Mouse (Mus musculus) liver, embryonic 12.5 days (tissue): ENCODE results near the gene Ccng1. TPM values are rescaled to one million over a fixed set of nuclear protein-coding genes. Genes with fewer than 3 reads are reported as not detected.

Experiments
- ATAC-seq: fragments of 200-750 bp; cut with Nextera tagmentation; 2 replicates; pipeline ENCODE4 v1.8.0; 2017; ENCODE audit warnings: moderate number of reproducible peaks, mild to moderate bottlenecking, moderate library complexity
- H3K27ac ChIP-seq: fragments of 300-500 bp; sonication (generic); 2 replicates; pipeline ENCODE4 v1.5.1; 2016; ENCODE audit warnings: mild to moderate bottlenecking
- H3K27me3 ChIP-seq: fragments of 300-500 bp; sonication (generic); replicated peaks from 2 replicates; pipeline ENCODE4 v1.6.1; 2016; ENCODE audit warnings: mild to moderate bottlenecking, moderate library complexity
- H3K36me3 ChIP-seq: fragments of 300-500 bp; sonication (generic); 2 replicates; pipeline ENCODE4 v1.6.1; 2016; ENCODE audit warnings: mild to moderate bottlenecking, moderate library complexity
- H3K4me1 ChIP-seq: fragments of 300-500 bp; sonication (generic); 2 replicates; pipeline ENCODE4 v1.6.1; 2016
- H3K4me2 ChIP-seq: fragments of 300-500 bp; sonication (generic); 2 replicates; pipeline ENCODE4 v1.6.1; 2016; ENCODE audit warnings: mild to moderate bottlenecking, moderate library complexity
- H3K4me3 ChIP-seq: fragments of 300-500 bp; sonication (generic); 2 replicates; pipeline ENCODE4 v1.5.1; 2016; ENCODE audit warnings: mild to moderate bottlenecking, moderate library complexity
- H3K9ac ChIP-seq: fragments of 300-500 bp; sonication (generic); 2 replicates; pipeline ENCODE4 v1.6.1; 2016; ENCODE audit warnings: mild to moderate bottlenecking, moderate library complexity
- H3K9me3 ChIP-seq: fragments of 300-500 bp; sonication (generic); replicated peaks from 2 replicates; pipeline ENCODE4 v1.6.1; 2016; ENCODE audit warnings: mild to moderate bottlenecking, moderate library complexity
- WGBS: fragments of 180-500 bp; shearing (Covaris S2); methylation state at CpG from one replicate; pipeline ENCODE4 v1.1.7; 2016; ENCODE audit not compliant: insufficient replicate concordance; 5-methylcytosine and 5-hydroxymethylcytosine counted together
- polyA plus RNA-seq: library from polyadenylated mRNA; unstranded; fragments of >200 nt; fragmentation: Nextera tagmentation; extraction: Ambion mirVana; gene quantifications from 2 replicates; pipeline ENCODE4 v1.2.1, GENCODE M21; 2016

The Ccng1 gene
- 32.1 and 32.9 TPM in 2 replicates for polyA plus RNA-seq

DNA sequence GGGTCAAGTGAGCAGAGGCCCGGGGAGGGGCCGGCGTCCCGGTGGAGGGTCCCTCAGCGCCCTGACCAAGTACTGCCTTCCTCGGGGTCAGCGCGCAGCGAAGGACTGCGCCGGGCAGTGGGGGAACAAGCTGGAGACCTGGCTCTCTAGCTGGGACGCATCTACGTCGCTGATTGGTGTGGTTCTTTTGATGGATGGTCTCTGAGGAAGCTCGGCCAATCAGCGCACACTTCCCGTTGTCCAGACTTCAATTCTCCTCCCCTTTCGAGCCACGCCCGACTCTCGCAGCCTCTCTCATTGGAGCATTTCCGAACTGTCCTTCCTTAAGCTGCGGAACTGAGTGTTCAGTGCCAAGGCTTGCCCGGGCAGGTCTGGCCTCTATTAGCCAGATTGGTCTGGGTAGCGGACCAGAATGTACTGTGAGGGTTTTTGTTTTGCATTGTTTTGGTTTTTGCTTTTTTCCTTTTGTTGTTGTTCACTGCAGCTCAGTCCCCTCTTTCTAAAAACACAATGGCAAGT lies at the start of gene Ccng1:
TSS of gene Ccng1 (minus strand) at position 203 of the 519 bp plus-strand sequence.
- no peaks in the 10 kb centered on the region for H3K27me3 ChIP-seq
- H3K4me2 ChIP-seq: peak within 1 kb of the TSS; percentile 85
- H3K27ac ChIP-seq: peak within 1 kb of the TSS; percentile 80
- peak; percentile 99 for ATAC-seq
- H3K4me1 ChIP-seq: peaks cover 19% of the 10 kb centered on the region
- H3K4me3 ChIP-seq: peak within 1 kb of the TSS; percentile 82
- peak within 1 kb of the TSS; percentile 92 for H3K9ac ChIP-seq
- H3K36me3 ChIP-seq: peaks cover 24% of the 10 kb centered on the region
- H3K9me3 ChIP-seq: no peaks in the 10 kb centered on the region
- WGBS: 0% methylated on average over 25 of the region's 25 CpGs

DNA sequence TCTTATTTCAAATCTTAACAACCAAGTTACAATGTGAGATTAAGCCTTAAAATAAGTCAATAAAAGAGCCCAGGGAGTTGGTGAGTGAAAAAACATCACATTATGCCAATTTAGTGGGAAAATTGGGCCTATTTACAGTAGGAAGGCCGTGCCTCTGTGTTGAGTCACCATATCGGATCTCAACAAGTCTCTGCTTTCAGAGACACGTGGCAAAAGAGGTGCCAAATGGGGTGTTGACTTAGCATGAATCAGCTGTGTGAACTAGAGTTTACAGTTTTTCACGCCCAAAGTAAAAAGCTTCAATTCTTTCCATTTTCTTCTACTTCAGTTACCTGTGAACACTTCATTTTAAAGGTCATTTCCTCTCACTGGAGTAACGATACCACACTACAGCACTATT lies 35.2 kb upstream of the Ccng1 start:
- ATAC-seq: no peak
- H3K4me2 ChIP-seq: no peak overlapping the region
- no peak overlapping the region for H3K4me3 ChIP-seq
- H3K27me3 ChIP-seq: no peaks in the 10 kb centered on the region
- WGBS: 53% methylated on average over 5 of the region's 5 CpGs
- no peaks in the 10 kb centered on the region for H3K36me3 ChIP-seq
- no peak overlapping the region for H3K27ac ChIP-seq
- no peaks in the 10 kb centered on the region for H3K4me1 ChIP-seq
- no peaks in the 10 kb centered on the region for H3K9me3 ChIP-seq
- no peak overlapping the region for H3K9ac ChIP-seq

DNA sequence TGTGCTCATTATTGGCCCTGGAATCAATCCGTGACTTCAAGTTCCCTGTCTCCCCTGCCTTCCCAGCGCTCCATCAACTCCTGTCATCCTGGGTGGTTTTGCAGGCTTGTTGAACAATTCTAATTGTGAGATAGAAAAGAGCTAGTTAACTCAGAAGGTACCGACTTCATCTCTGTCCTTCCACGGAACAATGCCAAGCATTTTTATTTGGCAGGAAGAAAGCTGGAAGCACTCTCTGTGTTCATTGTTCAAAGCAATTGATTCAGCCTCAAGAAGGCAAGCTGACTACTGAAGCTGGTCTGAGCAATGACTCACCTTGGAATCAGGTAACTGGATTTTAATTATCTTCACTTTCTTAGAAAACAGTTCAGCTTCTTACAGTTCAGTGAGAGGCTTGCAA lies 34.6 kb upstream of the Ccng1 start:
- Histone ChIP-seq H3K27me3 (no peaks in the 10 kb centered on the region), H3K27ac (no peak overlapping the region), H3K4me2 (no peak overlapping the region), H3K4me3 (no peak overlapping the region), H3K9me3 (no peaks in the 10 kb centered on the region), H3K4me1 (no peaks in the 10 kb centered on the region), H3K36me3 (no peaks in the 10 kb centered on the region), H3K9ac (no peak overlapping the region)
- no peak for ATAC-seq
- 67% methylated on average over 4 of the region's 4 CpGs for WGBS

DNA sequence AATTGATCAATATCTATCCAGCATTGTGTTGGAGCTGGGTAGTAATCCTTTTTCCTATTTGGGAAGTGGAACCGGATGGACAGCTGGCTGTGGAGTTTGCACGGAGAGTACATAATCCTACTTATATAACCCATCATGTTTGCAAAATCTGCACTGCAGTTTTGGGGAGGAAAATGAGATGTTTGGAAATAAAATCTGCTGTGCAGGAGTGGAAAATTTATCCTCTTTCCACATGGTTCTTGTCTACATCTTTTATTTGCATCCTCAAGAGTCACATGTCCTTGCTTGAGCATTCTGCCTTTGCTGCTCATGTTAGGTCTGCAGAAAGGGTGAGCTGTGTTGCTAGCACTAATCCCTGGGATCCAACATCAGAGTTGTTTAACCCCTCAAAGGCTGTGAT lies 31.8 kb upstream of the Ccng1 start:
- H3K36me3 ChIP-seq: no peaks in the 10 kb centered on the region
- no peak overlapping the region for H3K27ac ChIP-seq
- no peak overlapping the region for H3K4me2 ChIP-seq
- H3K9ac ChIP-seq: no peak overlapping the region
- H3K9me3 ChIP-seq: no peaks in the 10 kb centered on the region
- H3K4me3 ChIP-seq: no peak overlapping the region
- no peak for ATAC-seq
- 71% methylated on average over 2 of the region's 2 CpGs for WGBS
- no peaks in the 10 kb centered on the region for H3K27me3 ChIP-seq
- no peaks in the 10 kb centered on the region for H3K4me1 ChIP-seq

- Histone ChIP-seq H3K27ac (no peak overlapping the region), H3K4me3 (no peak overlapping the region), H3K27me3 (no peaks in the 10 kb centered on the region), H3K4me1 (no peaks in the 10 kb centered on the region), H3K9ac (no peak overlapping the region), H3K9me3 (no peaks in the 10 kb centered on the region), H3K36me3 (no peaks in the 10 kb centered on the region), H3K4me2 (no peak overlapping the region)
- ATAC-seq: no peak
- WGBS: 62% methylated on average over 8 of the region's 8 CpGs
Measured at GRCm38 (mm10) chr11:40784326-40784725, 29.2 kb upstream of the Ccng1 start.

- ATAC-seq: no peak
Measured at GRCm38 (mm10) chr11:40783346-40783745, 28.2 kb upstream of the Ccng1 start.

DNA sequence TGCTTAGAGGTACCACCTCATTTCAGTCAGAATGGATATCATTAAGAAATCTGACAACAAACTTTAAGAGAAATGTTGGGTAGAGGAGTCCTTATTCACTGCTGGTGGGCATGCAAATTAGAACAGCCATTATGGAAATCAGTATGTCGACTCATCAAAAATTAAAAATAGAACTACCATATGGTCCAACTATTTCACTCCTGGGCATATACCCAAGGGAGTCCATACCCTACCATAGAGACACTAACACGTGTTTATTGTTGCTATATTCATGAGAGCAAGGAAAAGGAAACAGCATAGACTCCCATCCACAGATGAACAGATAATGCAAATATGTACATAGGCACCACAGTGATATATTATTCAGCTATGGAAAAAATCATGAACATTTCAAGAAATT lies 26.7 kb upstream of the Ccng1 start:
- H3K4me2 ChIP-seq: no peak overlapping the region
- H3K4me1 ChIP-seq: no peaks in the 10 kb centered on the region
- no peak overlapping the region for H3K9ac ChIP-seq
- no peak overlapping the region for H3K27ac ChIP-seq
- H3K4me3 ChIP-seq: no peak overlapping the region
- no peaks in the 10 kb centered on the region for H3K9me3 ChIP-seq
- no peaks in the 10 kb centered on the region for H3K27me3 ChIP-seq
- ATAC-seq: no peak
- WGBS: 52% methylated on average over 2 of the region's 2 CpGs
- no peaks in the 10 kb centered on the region for H3K36me3 ChIP-seq

More at GRCm38 (mm10) chr11:40783346-40783745, 28.2 kb upstream of the Ccng1 start:
- Histone ChIP-seq H3K9ac (no peak overlapping the region), H3K36me3 (no peaks in the 10 kb centered on the region), H3K27me3 (no peaks in the 10 kb centered on the region), H3K27ac (no peak overlapping the region), H3K4me1 (no peaks in the 10 kb centered on the region), H3K4me2 (no peak overlapping the region), H3K4me3 (no peak overlapping the region), H3K9me3 (no peaks in the 10 kb centered on the region)
- WGBS: 74% methylated on average over 1 of the region's 1 CpGs

GRCm38 (mm10) chr11:40775315-40776269 lies 20.5 kb upstream of the Ccng1 start:
- no peak overlapping the region for H3K4me2 ChIP-seq

GRCm38 (mm10) chr11:40764690-40765089 lies 9.6 kb upstream of the Ccng1 start:
- no peak overlapping the region for H3K4me3 ChIP-seq
- H3K4me1 ChIP-seq: no peaks in the 10 kb centered on the region
- no peak overlapping the region for H3K27ac ChIP-seq
- ATAC-seq: no peak
- no peaks in the 10 kb centered on the region for H3K36me3 ChIP-seq
- no peak overlapping the region for H3K4me2 ChIP-seq
- H3K9me3 ChIP-seq: no peaks in the 10 kb centered on the region
- no peaks in the 10 kb centered on the region for H3K27me3 ChIP-seq
- H3K9ac ChIP-seq: no peak overlapping the region
- 62% methylated on average over 4 of the region's 4 CpGs for WGBS

More at GRCm38 (mm10) chr11:40775315-40776269, 20.5 kb upstream of the Ccng1 start:
- Histone ChIP-seq H3K9me3 (no peaks in the 10 kb centered on the region), H3K27ac (no peak overlapping the region), H3K4me3 (no peak overlapping the region), H3K36me3 (no peaks in the 10 kb centered on the region), H3K9ac (no peak overlapping the region), H3K27me3 (no peaks in the 10 kb centered on the region), H3K4me1 (no peaks in the 10 kb centered on the region)
- no peak for ATAC-seq
- WGBS: 47% methylated on average over 12 of the region's 12 CpGs

DNA sequence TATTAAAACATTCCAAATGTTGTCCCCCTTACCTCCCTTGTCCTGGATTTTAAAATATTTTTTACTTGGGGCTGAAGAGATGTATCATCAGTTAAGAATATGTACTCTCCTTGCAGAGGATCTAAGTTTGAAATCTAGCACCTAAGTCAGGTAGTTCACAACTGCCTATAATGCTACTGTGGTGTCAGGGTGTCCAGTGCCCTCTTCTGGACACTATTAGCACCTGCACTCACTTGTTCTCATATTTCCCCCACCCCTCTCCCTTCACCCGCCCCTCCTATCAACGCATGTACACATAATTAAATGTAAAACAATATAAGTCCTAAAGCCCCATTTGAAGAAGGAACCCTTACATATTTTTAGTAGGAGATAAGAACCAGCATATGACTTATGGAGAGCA lies 8.3 kb upstream of the Ccng1 start:
- Histone ChIP-seq H3K9me3 (no peaks in the 10 kb centered on the region), H3K27me3 (no peaks in the 10 kb centered on the region), H3K4me2 (no peak overlapping the region), H3K4me1 (no peaks in the 10 kb centered on the region), H3K4me3 (no peak overlapping the region), H3K27ac (no peak overlapping the region), H3K36me3 (no peaks in the 10 kb centered on the region), H3K9ac (no peak overlapping the region)
- WGBS: 31% methylated on average over 2 of the region's 2 CpGs
- peak; percentile 46; the same call in 1 of the 2 replicates for ATAC-seq

DNA sequence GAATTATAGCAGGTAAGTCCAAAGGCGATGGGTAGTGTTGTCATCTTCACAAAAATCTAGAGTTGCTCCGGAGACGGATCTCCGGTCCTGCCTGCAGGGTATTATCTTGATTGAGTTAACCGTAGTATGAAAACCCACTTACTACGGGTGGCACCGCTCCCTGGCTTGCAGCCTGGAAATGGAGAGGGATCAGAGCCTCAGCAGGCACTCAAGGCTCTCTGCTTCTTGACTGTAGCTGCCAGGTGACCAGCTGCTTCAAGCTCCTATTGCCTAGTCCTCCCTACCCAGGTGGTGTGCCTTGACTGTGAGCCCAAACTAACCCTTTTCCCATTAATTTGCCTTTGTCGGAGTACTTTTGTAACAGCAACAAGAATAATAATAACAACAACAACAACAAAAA lies 4.8 kb upstream of the Ccng1 start:
- H3K4me1 ChIP-seq: peaks cover 7% of the 10 kb centered on the region
- H3K27ac ChIP-seq: no peak overlapping the region
- H3K4me3 ChIP-seq: no peak overlapping the region
- WGBS: 78% methylated on average over 8 of the region's 8 CpGs
- H3K36me3 ChIP-seq: no peaks in the 10 kb centered on the region
- ATAC-seq: no peak
- no peak overlapping the region for H3K9ac ChIP-seq
- H3K9me3 ChIP-seq: no peaks in the 10 kb centered on the region
- H3K27me3 ChIP-seq: no peaks in the 10 kb centered on the region
- no peak overlapping the region for H3K4me2 ChIP-seq

DNA sequence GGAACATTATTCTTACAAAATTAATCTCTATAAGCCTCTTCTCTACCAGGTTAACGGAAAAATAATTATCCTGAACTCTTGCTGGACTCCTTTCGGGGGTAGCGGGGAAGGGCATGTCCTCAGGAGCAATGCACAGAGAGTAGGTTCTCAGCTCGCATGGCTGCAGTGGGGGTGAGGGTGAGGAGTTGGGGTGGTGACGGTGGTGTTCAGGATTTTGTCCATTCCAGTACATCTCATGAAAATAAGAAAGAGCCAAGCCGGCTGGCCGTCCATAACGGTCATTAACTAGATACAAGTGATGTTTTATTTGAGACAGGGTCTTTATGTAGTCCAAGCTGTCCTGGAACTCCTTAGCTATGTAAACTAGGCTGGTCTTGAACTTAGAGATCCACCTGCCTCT lies 857 bp upstream of the Ccng1 start:
- H3K36me3 ChIP-seq: peaks cover 16% of the 10 kb centered on the region
- peak overlapping the region; percentile 82; the same call in 1 of the 2 replicates for H3K4me3 ChIP-seq
- no peak for ATAC-seq
- WGBS: 89% methylated on average over 8 of the region's 8 CpGs
- H3K27ac ChIP-seq: peak overlapping the region; percentile 13; the same call in 1 of the 2 replicates
- H3K4me1 ChIP-seq: peaks cover 19% of the 10 kb centered on the region
- peak overlapping the region; percentile 85 for H3K4me2 ChIP-seq
- no peaks in the 10 kb centered on the region for H3K27me3 ChIP-seq
- H3K9ac ChIP-seq: no peak overlapping the region
- no peaks in the 10 kb centered on the region for H3K9me3 ChIP-seq
